Mouse (Mus musculus) bone marrow, adult 2 months (tissue): ENCODE measurements around the gene Pde7b. TPM values are rescaled to one million over a fixed set of nuclear protein-coding genes. Genes with fewer than 3 reads are reported as not detected.

Source experiments
- H3K27ac ChIP-seq: fragments of 200-500 bp; 2 replicates; pipeline ENCODE4 v1.5.1; 2012; ENCODE audit warnings: low read depth, mild to moderate bottlenecking, control low read depth, inconsistent platforms, low read length; ENCODE audit not compliant: control insufficient read depth, poor library complexity, insufficient read depth
- H3K4me1 ChIP-seq: fragments of 200-500 bp; 2 replicates; pipeline ENCODE4 v1.6.1; 2011; ENCODE audit warnings: low read length; ENCODE audit not compliant: control insufficient read depth, insufficient read depth
- H3K4me3 ChIP-seq: fragments of 200-500 bp; replicated peaks from 2 replicates; pipeline ENCODE3; 2011; ENCODE audit warnings: mild to moderate bottlenecking, low read depth, low read length, control low read depth; ENCODE audit not compliant: control insufficient read depth
- CTCF ChIP-seq: fragments of 200-500 bp; IDR thresholded peaks from 2 replicates; pipeline ENCODE4 v1.5.1; 2011; ENCODE audit warnings: low read length, control low read depth; ENCODE audit not compliant: control insufficient read depth, insufficient read depth
- POLR2A ChIP-seq: fragments of 200-500 bp; IDR thresholded peaks from 2 replicates; pipeline ENCODE4 v1.6.1; 2011; ENCODE audit warnings: low read depth, mild to moderate bottlenecking, control low read depth, low read length, borderline replicate concordance; ENCODE audit not compliant: control insufficient read depth
- WGBS: fragments of 180-500 bp; shearing (Covaris S2); methylation state at CpG from one replicate; pipeline ENCODE4 v1.1.7; 2018; 5-methylcytosine and 5-hydroxymethylcytosine counted together
- polyA plus RNA-seq: library from polyadenylated mRNA; stranded (reverse); fragments of >200 nt; gene quantifications from 2 replicates; pipeline ENCODE4 v1.2.4, GENCODE M21; 2011; ENCODE audit warnings: low replicate concordance; ENCODE audit not compliant: missing spikeins, insufficient read depth, insufficient read length

Pde7b gene
- polyA plus RNA-seq, 1 experiment, result 1.8 TPM

- 86% methylated on average over 7 of the region's 7 CpGs for WGBS
These were observed 66.2 kb downstream of the Pde7b start for GRCm38 (mm10) chr10:20658716-20659115.

GRCm38 (mm10) chr10:20657316-20658081 lies 67.4 kb downstream of the Pde7b start:
- H3K27ac ChIP-seq, result no peak overlapping the region
- no peak for TF ChIP-seq POLR2A
- TF ChIP-seq CTCF, result no peak
- no peak overlapping the region for H3K4me3 ChIP-seq
- 86% methylated on average over 12 of the region's 12 CpGs for WGBS
- H3K4me1 ChIP-seq, result no peaks in the 10 kb centered on the region; the same call in 1 of the 2 replicates

More at GRCm38 (mm10) chr10:20658716-20659115, 66.2 kb downstream of the Pde7b start:
- no peak overlapping the region for H3K27ac ChIP-seq
- TF ChIP-seq CTCF (no peak), POLR2A (no peak)
- H3K4me3 ChIP-seq, result no peak overlapping the region
- no peaks in the 10 kb centered on the region; the same call in 1 of the 2 replicates for H3K4me1 ChIP-seq

GRCm38 (mm10) chr10:20654590-20654989 lies 70.3 kb downstream of the Pde7b start:
- Histone ChIP-seq H3K4me1 (no peaks in the 10 kb centered on the region; the same call in 1 of the 2 replicates), H3K4me3 (no peak overlapping the region), H3K27ac (no peak overlapping the region)
- 87% methylated on average over 6 of the region's 6 CpGs for WGBS
- TF ChIP-seq POLR2A, result no peak
- no peak for TF ChIP-seq CTCF

- 82% methylated on average over 6 of the region's 6 CpGs for WGBS
- H3K4me3 ChIP-seq, result no peak overlapping the region
- TF ChIP-seq POLR2A (no peak), CTCF (no peak)
These were observed 70.7 kb downstream of the Pde7b start for GRCm38 (mm10) chr10:20654187-20654586.

GRCm38 (mm10) chr10:20653299-20653698 lies 71.6 kb downstream of the Pde7b start:
- Histone ChIP-seq H3K4me1 (no peaks in the 10 kb centered on the region; the same call in 1 of the 2 replicates), H3K27ac (no peak overlapping the region), H3K4me3 (no peak overlapping the region)
- WGBS, result 57% methylated on average over 3 of the region's 3 CpGs
- TF ChIP-seq POLR2A (no peak), CTCF (no peak)

More at GRCm38 (mm10) chr10:20654187-20654586, 70.7 kb downstream of the Pde7b start:
- Histone ChIP-seq H3K4me1 (no peaks in the 10 kb centered on the region; the same call in 1 of the 2 replicates), H3K27ac (no peak overlapping the region)

GRCm38 (mm10) chr10:20636381-20636780 lies 88.5 kb downstream of the Pde7b start:
- WGBS, result 82% methylated on average over 8 of the region's 8 CpGs
- no peak overlapping the region for H3K4me3 ChIP-seq
- H3K27ac ChIP-seq, result no peak overlapping the region
- no peaks in the 10 kb centered on the region; the same call in 1 of the 2 replicates for H3K4me1 ChIP-seq
- no peak for TF ChIP-seq CTCF
- TF ChIP-seq POLR2A, result no peak

- 92% methylated on average over 1 of the region's 1 CpGs for WGBS
- H3K4me1 ChIP-seq, result no peaks in the 10 kb centered on the region; the same call in 1 of the 2 replicates
- no peak overlapping the region for H3K4me3 ChIP-seq
- H3K27ac ChIP-seq, result no peak overlapping the region
- no peak for TF ChIP-seq POLR2A
- no peak for TF ChIP-seq CTCF
These were observed 91.8 kb downstream of the Pde7b start for GRCm38 (mm10) chr10:20633085-20633415.

GRCm38 (mm10) chr10:20632256-20633084 lies 92.4 kb downstream of the Pde7b start:
- no peak overlapping the region for H3K27ac ChIP-seq
- no peak for TF ChIP-seq CTCF
- no peak for TF ChIP-seq POLR2A
- no peaks in the 10 kb centered on the region; the same call in 1 of the 2 replicates for H3K4me1 ChIP-seq
- WGBS, result 79% methylated on average over 14 of the region's 14 CpGs
- H3K4me3 ChIP-seq, result no peak overlapping the region
